In the genomic region with DNA sequence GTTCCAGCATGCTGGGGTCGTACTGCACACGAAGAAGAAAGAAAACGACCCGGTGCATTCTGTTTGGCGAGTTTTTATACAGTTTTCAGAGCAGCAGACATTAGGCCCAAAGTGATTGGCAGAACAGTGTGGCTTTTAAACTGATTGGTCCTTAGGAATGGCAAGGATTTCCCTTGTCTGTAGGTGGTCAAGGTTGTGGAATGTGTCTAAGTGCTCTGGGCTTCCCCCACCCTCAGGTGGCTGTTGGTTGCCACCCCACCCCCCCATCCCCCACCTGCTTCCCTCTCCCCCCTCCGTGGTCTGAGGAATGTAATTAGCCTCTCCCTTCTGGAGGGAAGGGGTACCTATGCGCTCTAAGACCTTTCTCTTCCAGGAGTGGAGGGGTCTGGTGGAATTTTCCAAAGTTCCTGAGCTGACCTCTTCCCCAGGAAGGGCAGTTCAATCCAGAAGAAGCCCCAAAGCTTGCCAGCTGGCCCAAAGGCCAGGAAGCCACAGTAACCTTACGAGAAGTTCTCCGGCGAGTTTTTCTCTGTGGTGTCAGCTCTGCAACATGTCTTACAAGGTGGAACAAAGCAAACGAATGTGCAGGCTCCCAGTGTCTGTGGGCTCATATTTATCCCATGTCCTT, we compare ENCODE assay signal across 19 mouse cellular contexts. TPM values are rescaled to one million over a fixed set of nuclear protein-coding genes. Genes with fewer than 3 reads are reported as not detected.
DNase-seq lines count a peak whose midpoint lies in the region; TF ChIP-seq lines count a peak whose summit lies in the region.
"Had no signal": no experiment of that assay in that cellular context is flagged by ENCODE, and none has a peak within 500 bp of the region (broad histone marks: within the 10 kb centered on the region; RNA-seq: fewer than 3 reads in every experiment).

No protein-coding gene starts in this region.

- peaks cover 19% of the 10 kb centered on the region; the same call in 1 of the 2 replicates for H3K4me1 ChIP-seq in brown adipose tissue, adult 24 weeks (ENCODE audit: control insufficient read depth, insufficient read depth, insufficient read length, low read length)
- H3K4me1 ChIP-seq: forebrain, embryonic 13.5 days; heart, embryonic 12.5 days; limb, embryonic 15.5 days; midbrain, embryonic 13.5 days; neural tube, embryonic 15.5 days had no signal

- peak overlapping the region; percentile 66 for H3K27ac ChIP-seq in gastrocnemius, adult 2 months
- peak overlapping the region; percentile 88 for H3K27ac ChIP-seq in brown adipose tissue, adult 24 weeks (replicated peaks; ENCODE audit: low read depth, low read length)
- H3K27ac ChIP-seq: embryonic facial prominence, embryonic 10.5 days; forebrain, embryonic 13.5 days; left cerebral cortex, adult 2 months; limb, embryonic 15.5 days; midbrain, embryonic 13.5 days; neural tube, embryonic 15.5 days had no signal

- peak; percentile 41 for DNase-seq in gastrocnemius, adult 2 months
- DNase-seq in gastrocnemius, postnatal 36 days, result no peak
- DNase-seq in kidney, adult 9 months, result peak; percentile 26
- DNase-seq in kidney, postnatal 4 days, result no peak
- peak; percentile 4 for DNase-seq in mesoderm, embryonic 11.5 days (ENCODE audit: low read depth, low spot score)
- no peak for DNase-seq in liver
- DNase-seq: cerebellum, adult 2 months; liver, postnatal 0 days; lung, postnatal 4 days; thymus, postnatal 36 days had no signal

- intact Hi-C loops in gastrocnemius, adult 2 months (cut with DNase I), result no loop called here
- intact Hi-C loops in gastrocnemius, postnatal 36 days (cut with DNase I), result no loop called here

- no peak for TF ChIP-seq CTCF in gastrocnemius, adult 2 months (IDR thresholded peaks at IDR 0.05)

- H3K4me3 ChIP-seq in gastrocnemius, adult 2 months, result no peak overlapping the region
- H3K4me3 ChIP-seq in brown adipose tissue, adult 24 weeks (ENCODE audit: insufficient read depth, low read depth, low read length), result no peak overlapping the region
- H3K4me3 ChIP-seq: embryonic facial prominence, embryonic 10.5 days; forebrain, embryonic 13.5 days; heart, embryonic 12.5 days; left cerebral cortex, adult 2 months; limb, embryonic 15.5 days; midbrain, embryonic 13.5 days; myocyte; neural tube, embryonic 15.5 days had no signal

RNA-seq across cellular contexts. Expression of gene B3galnt1, which starts 28.3 kb away (rescaled TPM):
- 1 to 10 TPM; 1.5 to 2.0 TPM for total RNA-seq in gastrocnemius, adult 2 months (2021)
- 1 to 10 TPM; 1.6 to 2.3 TPM for total RNA-seq in gastrocnemius, postnatal 36 days (2021)
- 6.9 and 8.8 TPM in 2 replicates for polyA plus RNA-seq in brown adipose tissue, adult 24 weeks (2012; ENCODE audit: insufficient read depth, insufficient read length, missing spikeins)

Comparison
In these comparisons a context has a peak if more than half of its experiments do, and no peak if none do; other contexts are left out.
1. DNase-seq: peak in gastrocnemius, adult 2 months (single experiment), kidney, adult 9 months (single experiment) and mesoderm, embryonic 11.5 days (single experiment); none in gastrocnemius, postnatal 36 days (0 of 2), kidney, postnatal 4 days (0 of 2) and liver (single experiment).